Mouse (Mus musculus) gastrocnemius, postnatal 4 days (tissue): ENCODE measurements around the gene Tmem132d. TPM values are rescaled to one million over a fixed set of nuclear protein-coding genes. Genes with fewer than 3 reads are reported as not detected.

Experiments used
- DNase-seq, 2 experiments: peaks; one replicate each; pipeline ENCODE4 v3.0.0; 2021 to 2022; ENCODE audit warnings: low spot score in 2 of 2, mixed read lengths in 2 of 2
- total RNA-seq, 2 experiments: library from RNA; stranded (reverse); gene quantifications; 2 replicates each; pipeline ENCODE4 v1.2.3; 2021

The Tmem132d gene
- total RNA-seq, 2 experiments from 2014 or later, result 0.12 to 0.18 TPM

DNA sequence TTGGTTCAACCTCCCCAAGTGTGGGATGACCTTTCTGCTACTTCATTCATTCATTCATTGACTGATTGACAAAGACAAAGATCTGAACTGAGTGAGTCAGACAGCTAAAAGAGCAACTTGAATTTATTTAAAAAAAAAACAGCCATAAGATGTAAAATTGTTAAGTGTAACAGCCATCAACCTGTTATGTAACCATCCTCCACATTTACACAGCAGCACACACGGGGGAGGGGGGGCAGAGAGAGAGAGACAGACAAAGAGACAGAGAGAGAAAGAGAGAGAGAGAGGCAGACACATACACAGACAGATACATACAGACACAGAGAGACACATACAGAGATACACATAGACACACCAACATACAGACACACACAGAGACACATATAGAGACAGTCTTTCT lies 197.3 kb downstream of the Tmem132d start:
- no peak for DNase-seq

DNA sequence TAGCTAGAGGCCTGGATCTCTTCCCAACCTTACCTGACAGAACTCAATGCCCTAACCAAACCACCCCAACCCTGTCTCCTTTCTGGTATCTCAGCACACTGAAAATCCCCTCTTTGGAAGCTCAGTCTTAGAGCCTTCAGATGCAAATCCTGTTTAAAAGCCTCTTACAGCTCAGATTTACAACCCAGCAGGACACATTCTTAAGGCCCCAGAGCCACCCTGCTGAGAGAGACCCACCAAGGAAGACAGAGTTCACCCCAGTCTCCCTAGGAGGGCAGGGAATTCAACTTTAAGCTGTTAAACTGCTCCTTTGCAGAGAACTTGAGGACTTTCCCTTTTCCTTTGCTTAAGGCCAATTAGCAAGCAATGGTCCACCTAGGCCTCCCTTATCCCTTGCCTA lies 199.8 kb downstream of the Tmem132d start:
- DNase-seq, result no peak

DNA sequence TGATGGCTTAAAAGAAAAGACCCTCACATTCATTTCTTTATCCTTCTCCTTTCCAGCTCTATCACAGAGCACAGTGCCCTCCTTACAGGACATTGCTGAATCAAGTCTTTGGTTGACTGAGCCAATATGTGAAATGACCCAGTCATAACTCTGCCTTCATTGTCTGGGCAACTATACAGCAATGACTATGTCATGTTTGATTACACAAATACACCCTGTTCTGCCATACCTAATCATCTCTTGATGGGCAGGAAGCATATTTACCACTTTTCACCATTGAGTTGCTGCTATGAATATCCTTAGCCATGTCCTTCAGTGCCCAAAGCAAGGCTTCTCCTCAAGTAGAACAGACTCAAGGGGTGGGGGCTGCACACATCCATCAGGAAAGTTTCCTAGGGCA lies 214.6 kb downstream of the Tmem132d start:
- no peak for DNase-seq

DNA sequence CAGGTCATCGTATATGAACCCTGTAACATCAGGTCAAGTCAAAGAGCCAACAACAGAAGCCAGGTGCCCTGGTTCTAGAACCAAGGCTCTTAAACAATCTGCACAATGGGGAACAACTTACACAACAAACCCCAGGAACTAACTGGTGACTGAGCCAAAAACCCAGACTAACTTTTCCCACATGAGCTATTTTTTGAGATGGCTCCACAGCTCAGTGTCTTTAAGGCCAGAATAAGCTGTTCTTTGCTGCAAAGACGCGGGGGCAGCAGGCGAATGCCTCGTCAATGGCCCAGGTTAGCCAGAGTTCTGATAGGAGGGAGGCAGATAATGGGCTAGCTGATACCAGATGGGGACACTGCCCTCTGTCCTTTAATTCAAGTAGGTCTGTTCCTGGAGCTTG lies 221.8 kb downstream of the Tmem132d start:
- DNase-seq, result no peak

DNA sequence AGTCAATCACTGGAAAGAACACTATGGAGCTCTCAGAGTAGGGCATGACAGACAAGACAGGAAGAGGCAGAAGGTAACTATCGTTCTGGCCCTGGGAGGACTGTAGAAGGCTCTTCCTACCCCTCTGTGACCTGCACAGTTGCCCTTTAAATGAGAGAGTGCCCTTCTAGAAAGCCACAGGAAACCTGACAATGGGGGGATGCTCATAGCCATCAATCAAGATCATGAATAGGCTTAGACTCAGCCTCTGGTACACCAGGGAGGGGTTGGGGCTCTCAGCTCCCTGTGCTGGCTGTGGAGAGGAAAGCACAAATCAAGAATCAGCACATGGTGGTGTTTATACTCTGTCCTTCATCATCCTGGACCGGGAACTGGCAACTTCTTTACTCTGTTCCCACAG lies 227.2 kb downstream of the Tmem132d start:
- DNase-seq, result no peak

DNA sequence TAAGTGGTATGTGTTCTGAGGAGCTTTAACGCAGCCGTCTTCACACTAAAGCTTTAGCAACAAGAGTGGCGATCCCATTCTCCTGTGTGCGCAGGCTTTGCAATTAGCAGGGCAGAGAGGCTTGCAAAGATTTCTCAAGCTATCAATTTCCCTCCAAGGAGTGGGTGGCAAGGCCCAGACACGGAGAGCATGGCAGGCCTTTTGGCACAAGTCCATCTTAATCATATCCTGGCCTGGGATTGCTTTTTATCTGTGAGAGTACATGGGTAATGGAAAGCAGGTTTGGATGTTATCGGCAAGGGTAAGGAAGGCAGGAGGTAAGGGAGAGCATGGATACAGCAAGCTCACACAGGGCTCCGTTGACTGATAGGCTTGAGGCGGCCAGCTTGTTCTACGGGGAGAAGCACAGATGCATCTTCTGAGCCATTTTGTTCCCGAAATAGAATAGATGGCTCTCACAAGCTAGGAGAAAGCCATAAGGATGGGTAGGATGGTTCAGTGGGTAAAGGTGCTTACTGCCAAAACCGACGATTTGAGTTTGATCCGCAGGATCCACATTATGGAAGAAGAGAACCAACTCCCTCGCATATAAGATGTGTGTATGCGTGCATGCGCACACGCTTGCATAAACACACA lies 228.1 kb downstream of the Tmem132d start:
- DNase-seq, result no peak

DNA sequence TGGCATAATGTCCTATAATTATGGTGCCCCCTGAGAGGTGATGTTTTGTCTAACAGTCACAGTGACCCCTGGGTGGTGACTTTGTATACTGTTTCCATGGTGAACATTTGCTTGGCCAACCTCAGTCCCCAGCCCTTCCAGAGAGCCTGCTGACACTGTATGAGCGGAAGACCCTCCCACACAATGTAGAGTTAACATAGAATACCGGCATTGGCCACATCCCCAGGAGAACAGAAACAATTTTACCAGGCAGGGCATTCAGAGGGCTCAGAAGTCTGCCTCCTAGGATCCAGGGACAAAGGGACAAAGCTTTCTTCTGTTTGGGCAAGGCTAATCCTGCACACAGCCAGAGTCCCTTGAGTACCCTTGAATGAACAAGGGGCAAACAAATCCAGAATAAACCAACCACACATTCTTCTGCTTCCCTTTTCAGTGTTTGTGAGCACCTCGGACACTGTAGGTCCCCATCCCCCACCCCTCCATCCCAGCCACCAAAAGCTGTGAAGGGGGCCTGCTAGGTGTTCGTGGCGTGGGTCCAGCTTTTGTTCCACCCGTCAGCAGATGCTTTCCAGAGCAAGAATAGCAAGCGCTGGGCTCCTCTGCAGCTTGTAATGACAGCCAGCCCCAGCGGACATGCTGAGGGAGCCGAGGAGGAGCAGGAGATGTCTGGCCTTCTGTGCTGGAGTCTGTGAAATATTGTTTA lies 228.8 kb downstream of the Tmem132d start:
- DNase-seq, result no peak

DNA sequence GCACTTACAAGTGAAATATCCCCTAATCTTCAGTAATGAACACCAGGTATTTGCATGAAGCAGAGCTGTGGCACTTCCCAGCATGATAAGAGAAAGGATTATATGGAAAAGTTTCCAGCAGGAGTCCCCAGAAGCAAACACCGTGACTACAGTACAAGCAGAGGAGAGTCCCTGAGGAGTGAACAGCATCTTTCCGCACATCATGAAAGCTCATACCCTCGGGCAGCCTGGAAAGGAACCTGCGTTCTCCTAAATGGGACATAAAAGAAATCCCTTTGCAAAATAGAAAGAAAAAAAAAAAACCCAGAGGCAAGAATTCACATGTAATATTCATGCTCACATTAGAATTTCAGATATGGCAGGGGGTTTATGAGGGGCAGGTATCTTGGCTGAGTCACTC lies 238.8 kb downstream of the Tmem132d start:
- DNase-seq, result no peak

DNA sequence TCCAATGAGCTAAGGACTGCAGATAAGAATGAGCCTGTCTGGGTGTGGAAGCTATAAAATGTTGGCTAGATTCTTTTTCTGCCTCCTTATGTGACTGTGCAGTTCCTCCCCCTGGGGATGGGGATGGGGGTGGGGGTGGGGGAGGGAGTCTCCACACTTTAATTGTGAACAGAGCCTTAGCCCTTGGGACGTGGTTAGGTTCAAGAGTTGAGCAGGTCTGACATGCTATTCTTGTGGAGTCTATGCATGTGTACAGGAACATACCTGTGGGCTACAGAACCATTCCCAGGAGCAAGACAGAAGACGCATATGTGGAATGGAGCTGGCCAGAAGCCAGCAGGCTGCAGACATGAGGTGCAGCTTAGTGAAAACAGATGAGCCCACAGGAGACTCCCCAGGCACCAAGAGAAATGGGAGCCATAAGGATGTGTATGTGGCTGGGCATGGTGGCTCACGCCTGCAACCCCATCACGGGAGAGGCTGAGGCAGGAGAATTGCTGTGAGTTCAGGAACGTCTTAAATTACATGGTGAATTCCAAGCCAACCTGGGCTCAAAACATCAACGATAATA lies 240.3 kb downstream of the Tmem132d start:
- DNase-seq, result no peak

DNA sequence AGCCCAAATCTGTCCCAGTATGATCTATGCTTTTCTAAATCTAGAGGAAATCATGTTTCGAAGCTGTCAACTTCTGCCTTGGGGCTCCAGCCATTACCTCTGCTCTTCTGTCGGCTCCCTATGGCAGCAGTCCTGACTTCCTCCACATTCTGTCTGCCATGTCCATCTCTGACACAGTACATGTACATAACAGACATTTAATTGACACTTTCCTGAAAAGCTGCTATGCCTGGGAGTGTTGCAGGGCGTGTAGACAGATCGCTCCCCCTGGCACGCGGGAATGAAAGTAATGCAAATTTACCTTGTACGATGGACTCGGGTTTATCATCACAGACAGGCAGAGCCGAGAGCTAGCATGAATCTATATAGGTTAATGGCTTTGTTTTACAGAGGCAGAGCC lies 241.2 kb downstream of the Tmem132d start:
- no peak for DNase-seq

DNA sequence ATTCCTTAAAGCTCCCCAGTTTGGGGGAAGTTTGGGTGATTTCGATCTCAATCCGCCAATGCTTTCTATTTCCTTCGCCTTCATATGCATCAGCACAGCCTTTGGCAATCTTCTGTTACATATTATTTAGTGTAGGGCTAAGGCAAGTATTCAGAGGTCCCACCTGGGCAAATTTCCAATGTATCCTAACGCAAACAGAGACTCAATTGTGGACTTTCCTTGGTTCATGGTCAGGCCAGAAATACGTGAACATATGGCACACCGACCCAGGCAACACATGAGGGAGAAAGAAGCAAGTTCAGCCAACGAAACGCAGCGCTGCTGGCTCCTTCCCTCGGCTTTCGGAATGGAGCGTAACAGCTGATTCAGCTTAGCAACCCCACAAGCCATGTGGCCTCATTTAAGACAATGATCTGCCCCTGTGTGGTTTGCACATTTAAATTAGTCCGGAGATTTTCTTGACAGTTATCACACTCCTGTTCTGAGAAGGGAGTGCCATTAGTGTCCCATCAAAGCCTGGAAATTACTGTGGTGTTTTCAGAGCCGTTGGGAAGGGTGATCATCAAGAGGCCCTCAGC lies 242.5 kb downstream of the Tmem132d start:
- DNase-seq, result no peak

DNA sequence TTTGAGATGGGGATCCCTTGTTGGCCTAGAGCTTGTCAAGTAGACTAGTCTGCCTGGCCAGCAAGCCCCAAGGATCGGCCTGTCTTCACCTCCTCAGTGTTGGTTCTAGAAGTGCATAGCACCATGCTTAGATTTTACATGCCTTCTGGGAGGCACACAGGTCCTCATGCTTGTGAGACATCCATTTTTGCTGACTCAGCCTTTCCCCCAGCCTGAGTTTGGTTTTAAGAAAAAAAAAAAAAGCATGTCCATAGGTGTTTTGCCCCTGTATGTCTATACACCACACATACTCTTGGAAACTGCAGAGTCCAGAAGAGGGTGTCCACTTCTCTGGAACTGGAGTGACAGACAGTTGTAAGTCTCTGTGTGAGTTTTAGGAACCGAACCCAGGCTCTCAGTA lies 256.6 kb downstream of the Tmem132d start:
- DNase-seq, result no peak

DNA sequence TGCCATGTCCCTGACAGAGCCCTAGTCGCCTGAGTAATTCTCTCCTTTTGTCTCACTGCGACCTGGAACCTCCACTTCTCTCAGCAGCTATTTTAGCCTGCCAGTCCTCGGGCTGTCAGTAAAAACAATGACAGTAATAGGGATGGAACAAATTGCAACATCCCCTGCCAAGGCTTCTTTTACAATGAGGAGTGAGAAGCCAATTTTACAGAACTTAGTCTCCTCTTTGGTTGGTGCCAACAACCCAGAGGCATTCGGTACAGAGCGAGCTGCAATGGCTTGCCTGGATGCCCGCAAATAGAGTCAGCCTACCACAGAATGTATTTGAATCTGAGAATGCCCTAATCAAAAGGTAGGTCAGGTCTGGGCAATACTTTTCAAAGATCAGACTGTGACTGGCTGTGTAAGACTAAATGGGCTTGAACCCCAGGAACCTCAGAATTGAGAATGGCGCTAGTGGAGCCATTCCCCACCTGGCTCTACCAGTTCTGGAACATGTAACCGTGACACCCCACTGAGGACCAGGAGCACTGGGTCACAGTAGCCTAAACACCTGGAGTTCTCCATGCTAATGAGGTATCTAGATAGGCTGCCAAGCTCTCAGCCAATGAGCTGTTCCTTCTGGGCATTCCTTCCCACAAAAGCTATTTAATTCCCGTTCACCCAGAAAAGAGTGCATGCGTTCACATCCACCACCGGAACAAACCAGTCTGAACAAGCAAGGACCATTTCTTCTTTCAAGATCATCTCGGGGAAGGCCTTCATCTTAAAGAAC lies 273.8 kb downstream of the Tmem132d start:
- DNase-seq, result no peak

DNA sequence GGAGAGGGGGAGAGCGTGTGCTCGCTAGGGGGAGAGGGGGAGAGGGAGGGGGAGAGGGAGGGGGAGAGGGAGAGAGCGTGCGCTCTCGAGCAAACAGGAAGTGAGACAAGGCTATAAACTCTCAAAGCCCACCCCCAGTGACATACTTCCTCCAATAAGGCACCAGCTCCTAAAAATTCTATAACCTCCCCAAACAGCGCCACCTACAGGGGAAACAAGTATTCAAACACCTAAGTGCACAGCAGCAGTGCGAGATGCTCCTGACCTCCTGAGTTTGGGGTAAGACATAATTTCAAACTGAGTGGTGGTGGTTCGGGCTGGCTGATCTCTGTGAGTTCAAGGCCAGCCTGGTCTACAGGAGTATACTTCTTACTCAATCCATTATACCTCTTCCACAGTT lies 281.4 kb downstream of the Tmem132d start:
- no peak for DNase-seq

DNA sequence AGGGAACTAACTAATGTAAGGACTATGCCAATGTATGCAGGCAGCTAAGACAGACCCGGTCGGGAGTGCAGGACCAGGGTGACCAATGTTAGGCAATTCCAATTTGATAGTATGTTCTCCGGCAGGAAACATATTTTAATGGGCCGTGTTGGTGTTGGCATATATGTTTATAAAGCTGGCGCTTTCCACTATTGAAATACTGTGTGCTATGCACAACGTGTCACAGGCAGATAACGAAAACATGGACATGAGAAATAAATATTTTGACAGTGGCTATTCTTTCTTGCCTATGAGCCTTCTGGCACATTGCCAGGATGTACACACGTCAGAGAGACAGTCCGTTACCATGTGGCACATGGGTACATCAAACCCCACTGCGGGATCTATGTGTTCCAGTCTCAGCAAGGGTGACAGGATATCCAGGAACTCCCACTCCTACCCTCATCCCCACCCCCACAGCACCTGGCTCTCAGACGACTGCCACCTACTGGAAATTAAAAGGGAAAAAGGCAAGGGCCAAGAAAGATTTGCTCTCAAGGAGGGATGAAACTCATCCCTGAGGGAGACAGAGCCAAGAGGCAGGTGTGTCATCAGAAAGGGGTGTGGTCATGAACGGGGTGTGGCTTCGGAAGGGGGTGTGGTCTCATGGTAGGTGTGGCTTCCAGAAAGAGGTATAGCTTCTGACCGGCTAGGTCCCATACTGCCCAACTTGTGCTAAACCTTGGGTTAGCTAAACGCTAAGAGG lies 285.8 kb downstream of the Tmem132d start:
- no peak for DNase-seq

DNA sequence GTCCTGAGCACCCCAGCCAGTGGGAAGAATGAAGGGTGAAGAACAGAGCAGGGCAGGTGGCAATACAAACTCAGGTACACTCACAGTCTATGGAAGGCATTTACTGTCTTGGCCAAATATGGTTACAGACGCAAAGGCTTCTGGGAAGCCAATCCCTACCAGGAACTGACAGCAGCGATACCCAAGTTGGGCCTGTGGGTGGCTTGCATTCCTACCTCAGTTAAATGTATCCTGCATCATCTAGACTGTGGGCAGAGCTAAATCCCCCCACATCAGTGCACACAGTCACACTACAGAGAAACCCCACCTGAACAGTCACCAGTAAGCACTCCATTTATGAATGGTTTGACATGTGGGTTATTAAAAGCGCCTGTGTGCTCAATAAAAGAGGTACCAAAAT lies 288.1 kb downstream of the Tmem132d start:
- no peak for DNase-seq

DNA sequence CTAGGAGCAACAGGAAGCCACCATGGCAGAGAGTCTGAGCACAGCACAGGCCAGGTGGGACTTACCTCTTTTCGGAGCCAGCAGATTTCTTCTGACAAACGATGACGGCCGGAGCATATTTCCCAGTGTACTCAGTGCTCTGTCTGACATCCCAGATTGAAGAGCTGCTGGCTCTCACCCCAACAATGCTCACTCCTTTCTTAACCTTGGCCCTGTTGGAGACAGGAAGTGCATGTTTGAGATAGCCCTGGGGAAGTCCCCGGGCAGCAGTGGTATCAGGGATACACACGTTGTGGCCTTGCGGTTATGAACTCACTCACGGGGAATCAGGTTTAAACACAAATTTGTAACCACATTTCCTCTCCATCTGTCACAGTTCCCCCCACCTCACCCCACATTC lies 296.1 kb downstream of the Tmem132d start:
- no peak for DNase-seq

DNA sequence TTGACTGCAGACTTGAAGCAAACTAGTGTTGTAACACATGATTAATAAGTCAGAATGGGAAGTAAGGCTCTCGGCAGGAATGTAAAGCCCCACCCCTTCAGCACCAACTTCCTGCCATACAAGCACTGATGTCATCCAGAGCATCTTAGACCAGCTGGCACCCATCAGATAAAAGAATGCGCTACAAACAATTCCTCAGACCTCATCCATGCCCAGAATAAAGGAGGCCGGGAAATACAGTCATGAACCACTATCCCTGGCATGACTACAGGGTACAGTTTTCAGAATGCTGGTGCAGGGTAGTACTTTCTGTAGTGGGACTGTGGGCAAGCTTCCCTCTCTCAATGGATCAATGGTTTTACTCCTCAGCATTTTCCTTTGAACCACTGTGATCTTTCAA lies 310.2 kb downstream of the Tmem132d start:
- no peak for DNase-seq

DNA sequence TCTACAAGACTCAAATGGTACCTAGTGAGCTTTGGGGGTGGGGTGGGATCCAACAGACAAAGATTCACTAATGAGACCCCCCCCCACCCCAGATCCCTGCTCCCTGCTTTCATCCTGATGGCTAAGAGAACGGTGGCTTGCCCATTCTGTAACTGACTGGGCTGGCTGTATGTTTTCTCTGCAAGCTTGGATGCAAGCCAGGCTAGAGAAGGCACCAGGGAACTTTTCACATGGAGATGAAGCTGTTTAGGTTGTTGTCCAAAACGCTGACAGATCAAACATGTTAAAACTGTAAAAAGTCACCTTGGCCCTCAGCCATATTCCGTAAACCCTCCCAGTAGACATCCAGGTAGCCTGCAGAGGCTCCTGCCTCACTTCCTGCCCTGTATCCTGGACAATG lies 313.7 kb downstream of the Tmem132d start:
- DNase-seq, result no peak

DNA sequence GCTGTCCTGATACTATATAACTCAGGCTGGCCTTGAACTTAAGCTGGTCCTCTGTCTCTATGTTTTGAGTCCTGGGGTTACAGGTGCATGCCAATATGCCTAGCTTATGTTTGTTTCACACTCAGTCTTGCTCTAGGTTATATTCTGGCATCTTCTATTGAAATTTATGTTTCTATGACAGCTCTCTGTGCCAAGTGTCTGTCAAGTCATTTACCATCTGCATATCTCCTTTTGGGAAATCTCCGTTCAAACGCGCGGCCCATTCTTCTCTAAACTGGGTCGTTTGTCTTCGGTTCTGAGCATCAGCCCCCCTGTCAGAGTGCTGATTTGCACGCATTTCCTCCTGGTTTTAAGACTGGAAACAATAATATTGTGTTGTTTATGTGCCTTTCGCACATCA lies 319.8 kb downstream of the Tmem132d start:
- DNase-seq, result no peak

DNA sequence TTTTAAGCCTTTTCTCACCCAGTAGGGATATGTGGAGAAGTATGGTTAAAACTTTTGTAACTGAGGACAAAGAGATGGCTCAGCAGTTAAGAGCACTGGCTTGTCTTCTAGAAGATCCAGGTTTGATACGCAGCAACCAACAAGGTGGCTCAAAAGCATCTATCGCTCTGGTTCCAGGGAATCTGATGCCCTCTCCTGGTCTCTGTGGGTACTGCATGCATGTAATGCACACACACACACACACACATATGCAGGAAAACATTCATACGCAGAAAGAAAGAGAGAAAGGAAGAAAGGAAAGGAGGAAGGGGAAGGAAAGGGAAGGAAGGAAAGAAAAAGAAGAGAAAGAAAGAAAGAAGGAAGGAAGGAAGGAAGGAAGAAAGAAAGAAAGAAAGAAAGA lies 320.4 kb downstream of the Tmem132d start:
- no peak for DNase-seq
